Mouse (Mus musculus): ENCODE measurements around the gene Eef1g.

Gene Eef1g

DNA sequence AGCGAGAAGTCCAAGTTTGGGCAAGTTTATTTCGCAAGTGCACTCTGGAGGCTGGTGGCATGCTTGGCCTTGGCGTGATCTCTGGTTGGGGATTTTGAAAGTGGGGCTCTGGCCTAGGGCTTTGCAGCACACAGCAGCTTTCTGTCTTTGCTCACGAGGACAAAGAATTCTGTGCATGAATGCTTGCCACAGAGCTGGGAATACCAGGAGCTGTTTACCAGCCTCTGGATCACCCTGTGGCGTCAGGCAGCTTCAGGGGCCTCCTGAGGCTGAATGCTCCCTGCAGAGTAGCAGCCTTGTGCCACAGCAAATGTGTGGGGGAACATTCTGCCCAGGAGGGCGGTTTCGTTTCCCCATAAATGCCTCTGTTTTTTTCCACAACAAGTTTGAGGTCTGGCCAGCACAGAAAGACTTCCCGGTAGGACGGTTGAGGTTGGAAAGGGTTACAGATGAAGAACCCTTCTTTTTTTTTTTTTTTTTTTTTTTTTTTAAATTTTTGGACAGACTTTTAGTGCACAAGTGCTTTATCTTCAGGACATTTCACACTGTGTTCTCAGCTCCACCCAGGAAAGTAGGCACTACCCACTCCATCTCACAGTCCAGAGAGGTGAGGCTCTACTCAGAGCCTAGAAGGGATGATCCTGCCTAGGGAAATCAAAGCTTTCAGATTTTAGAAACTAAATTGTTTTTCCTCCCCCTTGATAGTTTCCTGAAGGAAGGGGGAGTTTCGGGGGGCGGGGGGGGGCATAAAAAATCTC lies 56.4 kb downstream of the Eef1g start:
- no peak for DNase-seq (ENCODE audit: low read depth, low spot score)

- no peak for DNase-seq (ENCODE audit: low read depth, low spot score)
These were observed 58.9 kb downstream of the Eef1g start for GRCm38 (mm10) chr19:9025562-9026257.

DNA sequence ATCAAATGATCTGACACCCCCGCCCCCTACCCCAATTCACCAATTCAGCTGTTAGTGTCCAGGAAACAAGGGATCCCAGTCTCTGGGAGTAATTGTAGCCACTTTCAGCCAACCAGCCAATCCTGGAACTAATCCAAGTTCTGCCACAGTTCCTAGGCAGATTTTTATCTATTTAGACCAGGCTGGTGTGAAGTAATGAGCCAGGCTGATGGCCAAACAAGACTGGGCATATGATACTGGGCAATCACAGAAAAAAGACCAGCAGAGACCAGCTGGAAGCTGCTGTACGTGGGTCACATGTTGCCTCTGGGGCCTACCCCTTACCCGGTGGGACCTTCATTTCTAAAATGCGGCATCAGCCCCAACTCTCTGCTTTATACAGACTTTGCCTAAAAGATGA lies 59.8 kb downstream of the Eef1g start:
- DNase-seq (ENCODE audit: low read depth, low spot score): no peak

DNA sequence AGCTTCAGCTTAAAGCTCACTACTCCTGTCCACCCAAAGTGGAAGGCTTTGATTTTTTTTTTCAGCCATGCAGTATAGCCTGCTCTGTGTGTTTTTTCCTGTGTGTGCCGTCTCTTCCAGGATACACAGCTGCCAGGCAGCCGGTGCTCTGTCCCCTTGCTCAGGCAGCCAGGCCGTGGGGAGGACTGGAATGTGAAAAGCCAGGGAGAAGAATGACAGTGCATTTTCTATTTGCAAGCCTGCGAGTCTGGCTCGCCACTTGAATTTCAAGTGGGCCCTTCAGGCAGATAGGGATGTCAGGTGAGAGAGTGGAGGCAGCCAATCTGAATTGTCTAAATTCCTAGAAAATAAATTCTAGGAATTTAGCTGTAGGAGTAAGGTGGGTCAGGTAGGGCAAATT lies 61.0 kb downstream of the Eef1g start:
- DNase-seq (ENCODE audit: low read depth, low spot score): peak; percentile 26

Data from mesoderm, embryonic 11.5 days (tissue).